Mouse (Mus musculus) myocyte (in vitro differentiated cells): ENCODE results near the gene Tex2. TPM values are rescaled to one million over a fixed set of nuclear protein-coding genes. Genes with fewer than 3 reads are reported as not detected.
"Not testable (repeated sequence)": the region's sequence is repeated elsewhere in the genome, so short reads cannot be mapped to it uniquely, and the experiment has no call there.

Experiments
- H3K27me3 ChIP-seq: one replicate; pipeline ENCODE4 v1.6.1; 2011; ENCODE audit not compliant: control insufficient read depth, insufficient read depth, insufficient read length
- H3K36me3 ChIP-seq: one replicate; pipeline ENCODE4 v1.6.1; 2011; ENCODE audit not compliant: control insufficient read depth, insufficient read depth
- H3K4me2 ChIP-seq: one replicate; pipeline ENCODE4 v1.6.1; 2011; ENCODE audit warnings: low read depth, control low read depth
- H3K4me3 ChIP-seq: one replicate; pipeline ENCODE4 v1.5.1; 2011; ENCODE audit warnings: mild to moderate bottlenecking, control low read depth, moderate library complexity
- H3K79me2 ChIP-seq: one replicate; pipeline ENCODE4 v1.6.1; 2011; ENCODE audit not compliant: control insufficient read depth, insufficient read depth
- H3ac ChIP-seq: one replicate; pipeline ENCODE4 v1.6.1; 2011; ENCODE audit not compliant: control insufficient read depth, insufficient read length
- CEBPB ChIP-seq: IDR thresholded peaks from 2 replicates; pipeline ENCODE4 v1.6.1; 2011; ENCODE audit warnings: mild to moderate bottlenecking, moderate library complexity; ENCODE audit not compliant: poor library complexity, insufficient read depth, severe bottlenecking
- E2F4 ChIP-seq: IDR thresholded peaks from one replicate; pipeline ENCODE4 v1.6.1; 2011; ENCODE audit warnings: mild to moderate bottlenecking, control low read depth, moderate library complexity; ENCODE audit not compliant: insufficient read depth
- MAX ChIP-seq: IDR thresholded peaks from one replicate; pipeline ENCODE4 v1.6.1; 2011; ENCODE audit warnings: low read depth, mild to moderate bottlenecking, control low read depth
- MYOD1 ChIP-seq, 3 experiments: IDR thresholded peaks; one replicate each; pipeline ENCODE4 v1.6.1; 2011; ENCODE audit warnings: control low read depth in 2 of 3, low read depth in 2 of 3, mild to moderate bottlenecking in 2 of 3, moderate library complexity in 1 of 3; ENCODE audit not compliant: insufficient read length in 2 of 3, control insufficient read depth in 1 of 3
- MYOG ChIP-seq, 3 experiments: IDR thresholded peaks; one replicate each; pipeline ENCODE4 v1.6.1; 2011; ENCODE audit warnings: control low read depth in 2 of 3, low read depth in 2 of 3, mild to moderate bottlenecking in 2 of 3; ENCODE audit not compliant: insufficient read length in 2 of 3, control insufficient read depth in 1 of 3, insufficient read depth in 1 of 3
- POLR2A ChIP-seq: IDR thresholded peaks from one replicate; pipeline ENCODE4 v1.6.1; 2011; ENCODE audit warnings: low read depth, mild to moderate bottlenecking, control low read depth, moderate library complexity; ENCODE audit not compliant: insufficient read length
- POLR2AphosphoS2 ChIP-seq: IDR thresholded peaks from one replicate; pipeline ENCODE4 v1.6.1; 2011; ENCODE audit warnings: low read depth, control low read depth; ENCODE audit not compliant: insufficient read length
- REST ChIP-seq: IDR thresholded peaks from one replicate; pipeline ENCODE4 v1.6.1; 2011; ENCODE audit warnings: mild to moderate bottlenecking, control low read depth, moderate library complexity; ENCODE audit not compliant: insufficient read depth, insufficient read length
- SRF ChIP-seq: IDR thresholded peaks from one replicate; pipeline ENCODE4 v1.6.1; 2011; ENCODE audit warnings: low read depth; ENCODE audit not compliant: control insufficient read depth, insufficient read length
- TCF12 ChIP-seq: IDR thresholded peaks from one replicate; pipeline ENCODE4 v1.6.1; 2011; ENCODE audit warnings: mild to moderate bottlenecking, control low read depth; ENCODE audit not compliant: poor library complexity, insufficient read depth, severe bottlenecking
- TCF3 ChIP-seq: IDR thresholded peaks from one replicate; pipeline ENCODE4 v1.6.1; 2011; ENCODE audit warnings: low read depth, control low read depth; ENCODE audit not compliant: insufficient read length
- USF1 ChIP-seq: IDR thresholded peaks from one replicate; pipeline ENCODE4 v1.6.1; 2011; ENCODE audit warnings: low read depth, mild to moderate bottlenecking, control low read depth, moderate library complexity
- polyA plus RNA-seq: library from polyadenylated mRNA; unstranded; fragments of >200 nt; fragmentation: generic; extraction: Trizol; gene quantifications from one replicate; pipeline ENCODE4 v1.2.1, GENCODE M21; 2012; ENCODE audit warnings: missing spikeins

Tex2 gene
- polyA plus RNA-seq, 1 experiment: 7.0 TPM

GRCm38 (mm10) chr11:106579146-106579545, 34.1 kb downstream of the Tex2 start:
- TF ChIP-seq MYOD1 (IDR thresholded peaks at IDR 0.05; ENCODE audit: control insufficient read depth in 1 of 3, insufficient read length in 2 of 3, low read depth in 2 of 3): no peak
- no peak overlapping the region for H3K4me2 ChIP-seq
- no peak overlapping the region for H3ac ChIP-seq
- no peaks in the 10 kb centered on the region for H3K79me2 ChIP-seq
- no peaks in the 10 kb centered on the region for H3K27me3 ChIP-seq
- H3K4me3 ChIP-seq: no peak overlapping the region
- H3K36me3 ChIP-seq: no peaks in the 10 kb centered on the region

GRCm38 (mm10) chr11:106577624-106578355, 35.4 kb downstream of the Tex2 start:
- H3K4me3 ChIP-seq, H3ac ChIP-seq, H3K27me3 ChIP-seq: not testable (repeated sequence)

GRCm38 (mm10) chr11:106574456-106574855, 38.8 kb downstream of the Tex2 start:
- no peak overlapping the region for H3ac ChIP-seq
- TF ChIP-seq SRF (no peak), MYOG (IDR thresholded peaks at IDR 0.05; ENCODE audit: control insufficient read depth in 1 of 3, insufficient read depth in 1 of 3, insufficient read length in 2 of 3, low read depth in 2 of 3) (no peak), POLR2A (no peak), TCF3 (no peak), USF1 (no peak), REST (no peak), CEBPB (no peak), POLR2AphosphoS2 (no peak), MYOD1 (IDR thresholded peaks at IDR 0.05; ENCODE audit: control insufficient read depth in 1 of 3, insufficient read length in 2 of 3, low read depth in 2 of 3) (no peak), TCF12 (no peak), MAX (no peak), E2F4 (no peak)
- no peaks in the 10 kb centered on the region for H3K36me3 ChIP-seq
- no peaks in the 10 kb centered on the region for H3K27me3 ChIP-seq
- H3K4me2 ChIP-seq: no peak overlapping the region
- H3K79me2 ChIP-seq: no peaks in the 10 kb centered on the region
- no peak overlapping the region for H3K4me3 ChIP-seq

More at GRCm38 (mm10) chr11:106577624-106578355, 35.4 kb downstream of the Tex2 start:
- not testable (repeated sequence) for H3K79me2 ChIP-seq, H3K36me3 ChIP-seq, H3K4me2 ChIP-seq

GRCm38 (mm10) chr11:106573476-106574240, 39.6 kb downstream of the Tex2 start:
- Histone ChIP-seq H3K27me3 (no peaks in the 10 kb centered on the region), H3ac (no peak overlapping the region), H3K36me3 (no peaks in the 10 kb centered on the region), H3K4me2 (no peak overlapping the region), H3K79me2 (no peaks in the 10 kb centered on the region), H3K4me3 (no peak overlapping the region)
- no peak for TF ChIP-seq SRF
- TF ChIP-seq USF1: no peak
- no peak for TF ChIP-seq MYOG (IDR thresholded peaks at IDR 0.05; ENCODE audit: control insufficient read depth in 1 of 3, insufficient read depth in 1 of 3, insufficient read length in 2 of 3, low read depth in 2 of 3)
- no peak for TF ChIP-seq TCF12
- TF ChIP-seq CEBPB: no peak
- TF ChIP-seq POLR2AphosphoS2: no peak
- no peak for TF ChIP-seq POLR2A
- TF ChIP-seq TCF3: no peak
- TF ChIP-seq MYOD1 (IDR thresholded peaks at IDR 0.05; ENCODE audit: control insufficient read depth in 1 of 3, insufficient read length in 2 of 3, low read depth in 2 of 3): no peak
- TF ChIP-seq REST: no peak
- TF ChIP-seq E2F4: no peak
- TF ChIP-seq MAX: no peak

GRCm38 (mm10) chr11:106572958-106573357, 40.3 kb downstream of the Tex2 start:
- Histone ChIP-seq H3K4me3 (no peak overlapping the region), H3K36me3 (no peaks in the 10 kb centered on the region), H3K27me3 (no peaks in the 10 kb centered on the region), H3K4me2 (no peak overlapping the region), H3ac (no peak overlapping the region), H3K79me2 (no peaks in the 10 kb centered on the region)
- TF ChIP-seq MYOD1 (IDR thresholded peaks at IDR 0.05; ENCODE audit: control insufficient read depth in 1 of 3, insufficient read length in 2 of 3, low read depth in 2 of 3): no peak
- TF ChIP-seq SRF: no peak
- no peak for TF ChIP-seq TCF3
- no peak for TF ChIP-seq USF1
- no peak for TF ChIP-seq CEBPB
- no peak for TF ChIP-seq MAX
